Mouse (Mus musculus) midbrain, embryonic 15.5 days (tissue): ENCODE measurements around the gene Tmtc4. TPM values are rescaled to one million over a fixed set of nuclear protein-coding genes. Genes with fewer than 3 reads are reported as not detected.

Experiments
- ATAC-seq: fragments of 200-750 bp; cut with Nextera tagmentation; replicated peaks from 2 replicates; pipeline ENCODE4 v1.8.0; 2017; ENCODE audit warnings: moderate TSS enrichment
- H3K27ac ChIP-seq: fragments of 300-500 bp; sonication (generic); 2 replicates; pipeline ENCODE4 v1.5.1; 2015; ENCODE audit warnings: mild to moderate bottlenecking, inconsistent platforms
- H3K27me3 ChIP-seq: fragments of 300-500 bp; sonication (generic); replicated peaks from 2 replicates; pipeline ENCODE4 v1.6.1; 2015; ENCODE audit warnings: inconsistent platforms
- H3K36me3 ChIP-seq: fragments of 300-500 bp; sonication (generic); replicated peaks from 2 replicates; pipeline ENCODE4 v1.6.1; 2015; ENCODE audit warnings: inconsistent platforms
- H3K4me1 ChIP-seq: fragments of 300-500 bp; sonication (generic); 2 replicates; pipeline ENCODE4 v1.6.1; 2015; ENCODE audit warnings: inconsistent platforms
- H3K4me2 ChIP-seq: fragments of 300-500 bp; sonication (generic); 2 replicates; pipeline ENCODE4 v1.6.1; 2015; ENCODE audit warnings: inconsistent platforms, mild to moderate bottlenecking, moderate library complexity
- H3K4me3 ChIP-seq: fragments of 300-500 bp; sonication (generic); 2 replicates; pipeline ENCODE4 v1.5.1; 2015; ENCODE audit warnings: mild to moderate bottlenecking, inconsistent platforms
- H3K9ac ChIP-seq: fragments of 300-500 bp; sonication (generic); 2 replicates; pipeline ENCODE4 v1.6.1; 2015; ENCODE audit warnings: mild to moderate bottlenecking, inconsistent platforms
- H3K9me3 ChIP-seq: fragments of 300-500 bp; sonication (generic); 2 replicates; pipeline ENCODE4 v1.6.1; 2016; ENCODE audit warnings: inconsistent platforms
- WGBS: fragments of 180-500 bp; shearing (Covaris S2); methylation state at CpG from one replicate; pipeline ENCODE4 v1.1.7; 2015; ENCODE audit warnings: mixed read lengths; 5-methylcytosine and 5-hydroxymethylcytosine counted together
- polyA plus RNA-seq: library from polyadenylated mRNA; unstranded; fragments of >200 nt; fragmentation: Nextera tagmentation; extraction: Ambion mirVana; gene quantifications from 2 replicates; pipeline ENCODE4 v1.2.1, GENCODE M21; 2015

Gene Tmtc4
- polyA plus RNA-seq, 1 experiment from 2014 or later: 50.4 TPM

GRCm38 (mm10) chr14:122912137-122912536 is 71.7 kb downstream of the Tmtc4 start:
- Histone ChIP-seq H3K9me3 (0 out of 2 replicates have a peak, but pooled peaks cover 3% of the 10 kb centered on the region), H3K27ac (no peak overlapping the region), H3K4me3 (no peak overlapping the region), H3K36me3 (no peaks in the 10 kb centered on the region), H3K27me3 (peaks cover 15% of the 10 kb centered on the region; the same call in 1 of the 2 replicates), H3K4me1 (peaks cover 8% of the 10 kb centered on the region), H3K4me2 (peak overlapping the region; percentile 99), H3K9ac (no peak overlapping the region)
- ATAC-seq: no peak
- WGBS: 64% methylated on average over 1 of the region's 1 CpGs

- Histone ChIP-seq H3K9me3 (0 out of 2 replicates have a peak, but pooled peaks cover 5% of the 10 kb centered on the region), H3K9ac (no peak overlapping the region), H3K27me3 (peaks cover 15% of the 10 kb centered on the region; the same call in 1 of the 2 replicates), H3K36me3 (no peaks in the 10 kb centered on the region), H3K4me1 (peaks cover 8% of the 10 kb centered on the region), H3K4me2 (no peak overlapping the region), H3K4me3 (no peak overlapping the region), H3K27ac (no peak overlapping the region)
- ATAC-seq: no peak
Observed at GRCm38 (mm10) chr14:122911265-122911664, 72.6 kb downstream of the Tmtc4 start.

- Histone ChIP-seq H3K9me3 (0 out of 2 replicates have a peak, but pooled peaks cover 5% of the 10 kb centered on the region), H3K36me3 (0 out of 2 replicates have a peak, but pooled peaks cover 2% of the 10 kb centered on the region), H3K4me2 (no peak overlapping the region), H3K4me3 (no peak overlapping the region), H3K9ac (no peak overlapping the region), H3K27ac (no peak overlapping the region), H3K27me3 (peaks cover 15% of the 10 kb centered on the region; the same call in 1 of the 2 replicates), H3K4me1 (peaks cover 8% of the 10 kb centered on the region)
- no peak for ATAC-seq
- 90% methylated on average over 5 of the region's 5 CpGs for WGBS
Observed at GRCm38 (mm10) chr14:122909368-122910091, 74.3 kb downstream of the Tmtc4 start.

- Histone ChIP-seq H3K9me3 (0 out of 2 replicates have a peak, but pooled peaks cover 5% of the 10 kb centered on the region), H3K27me3 (peaks cover 10% of the 10 kb centered on the region; the same call in 1 of the 2 replicates), H3K4me2 (no peak overlapping the region), H3K9ac (no peak overlapping the region), H3K27ac (no peak overlapping the region), H3K4me3 (no peak overlapping the region), H3K4me1 (peaks cover 6% of the 10 kb centered on the region), H3K36me3 (0 out of 2 replicates have a peak, but pooled peaks cover 2% of the 10 kb centered on the region)
- WGBS: 95% methylated on average over 4 of the region's 4 CpGs
- ATAC-seq: no peak
Observed at GRCm38 (mm10) chr14:122908075-122908474, 75.8 kb downstream of the Tmtc4 start.

GRCm38 (mm10) chr14:122905007-122905406 is 78.8 kb downstream of the Tmtc4 start:
- Histone ChIP-seq H3K9ac (no peak overlapping the region), H3K27me3 (no peaks in the 10 kb centered on the region), H3K36me3 (0 out of 2 replicates have a peak, but pooled peaks cover 2% of the 10 kb centered on the region), H3K4me2 (no peak overlapping the region), H3K4me1 (no peaks in the 10 kb centered on the region), H3K4me3 (no peak overlapping the region), H3K9me3 (0 out of 2 replicates have a peak, but pooled peaks cover 5% of the 10 kb centered on the region), H3K27ac (no peak overlapping the region)
- no peak for ATAC-seq
- 100% methylated on average over 1 of the region's 1 CpGs for WGBS

GRCm38 (mm10) chr14:122903923-122904351 is 79.9 kb downstream of the Tmtc4 start:
- 0 out of 2 replicates have a peak, but pooled peaks cover 2% of the 10 kb centered on the region for H3K36me3 ChIP-seq
- no peak for ATAC-seq
- H3K4me3 ChIP-seq: no peak overlapping the region
- H3K27ac ChIP-seq: no peak overlapping the region
- H3K9ac ChIP-seq: no peak overlapping the region
- no peak overlapping the region for H3K4me2 ChIP-seq
- 79% methylated on average over 2 of the region's 2 CpGs for WGBS
- no peaks in the 10 kb centered on the region for H3K27me3 ChIP-seq
- H3K4me1 ChIP-seq: no peaks in the 10 kb centered on the region
- H3K9me3 ChIP-seq: 0 out of 2 replicates have a peak, but pooled peaks cover 5% of the 10 kb centered on the region

GRCm38 (mm10) chr14:122902884-122903283 is 81.0 kb downstream of the Tmtc4 start:
- Histone ChIP-seq H3K36me3 (0 out of 2 replicates have a peak, but pooled peaks cover 2% of the 10 kb centered on the region), H3K27ac (no peak overlapping the region), H3K27me3 (no peaks in the 10 kb centered on the region), H3K4me2 (no peak overlapping the region), H3K9ac (no peak overlapping the region), H3K9me3 (0 out of 2 replicates have a peak, but pooled peaks cover 5% of the 10 kb centered on the region), H3K4me1 (no peaks in the 10 kb centered on the region), H3K4me3 (no peak overlapping the region)
- peak; percentile 30 for ATAC-seq
- 59% methylated on average over 4 of the region's 4 CpGs for WGBS

- WGBS: 65% methylated on average over 2 of the region's 2 CpGs
- no peak overlapping the region for H3K4me2 ChIP-seq
- no peak for ATAC-seq
- no peaks in the 10 kb centered on the region for H3K4me1 ChIP-seq
- 0 out of 2 replicates have a peak, but pooled peaks cover 2% of the 10 kb centered on the region for H3K36me3 ChIP-seq
- no peak overlapping the region for H3K27ac ChIP-seq
- H3K9ac ChIP-seq: no peak overlapping the region
- H3K27me3 ChIP-seq: no peaks in the 10 kb centered on the region
- 0 out of 2 replicates have a peak, but pooled peaks cover 2% of the 10 kb centered on the region for H3K9me3 ChIP-seq
- H3K4me3 ChIP-seq: no peak overlapping the region
Observed at GRCm38 (mm10) chr14:122902136-122902535, 81.7 kb downstream of the Tmtc4 start.

- Histone ChIP-seq H3K27ac (no peak overlapping the region), H3K27me3 (no peaks in the 10 kb centered on the region), H3K4me2 (no peak overlapping the region), H3K4me3 (no peak overlapping the region), H3K4me1 (no peaks in the 10 kb centered on the region), H3K9ac (no peak overlapping the region), H3K36me3 (0 out of 2 replicates have a peak, but pooled peaks cover 2% of the 10 kb centered on the region), H3K9me3 (no peaks in the 10 kb centered on the region)
- ATAC-seq: no peak
- WGBS: 85% methylated on average over 2 of the region's 2 CpGs
Observed at GRCm38 (mm10) chr14:122901715-122902114, 82.1 kb downstream of the Tmtc4 start.

GRCm38 (mm10) chr14:122901177-122901576 is 82.7 kb downstream of the Tmtc4 start:
- 0 out of 2 replicates have a peak, but pooled peaks cover 2% of the 10 kb centered on the region for H3K36me3 ChIP-seq
- 78% methylated on average over 3 of the region's 3 CpGs for WGBS
- no peak overlapping the region for H3K4me2 ChIP-seq
- H3K9me3 ChIP-seq: no peaks in the 10 kb centered on the region
- no peak overlapping the region for H3K27ac ChIP-seq
- no peak overlapping the region for H3K4me3 ChIP-seq
- no peaks in the 10 kb centered on the region for H3K27me3 ChIP-seq
- no peaks in the 10 kb centered on the region for H3K4me1 ChIP-seq
- H3K9ac ChIP-seq: no peak overlapping the region
- no peak for ATAC-seq

GRCm38 (mm10) chr14:122900679-122901078 is 83.2 kb downstream of the Tmtc4 start:
- Histone ChIP-seq H3K4me3 (no peak overlapping the region), H3K27me3 (no peaks in the 10 kb centered on the region), H3K27ac (no peak overlapping the region), H3K4me1 (no peaks in the 10 kb centered on the region), H3K9me3 (no peaks in the 10 kb centered on the region), H3K9ac (no peak overlapping the region), H3K4me2 (no peak overlapping the region), H3K36me3 (no peaks in the 10 kb centered on the region)
- no peak; the same call in 1 of the 2 replicates for ATAC-seq

- Histone ChIP-seq H3K9ac (no peak overlapping the region), H3K4me3 (no peak overlapping the region), H3K27ac (no peak overlapping the region), H3K9me3 (no peaks in the 10 kb centered on the region), H3K4me2 (no peak overlapping the region), H3K27me3 (no peaks in the 10 kb centered on the region), H3K4me1 (no peaks in the 10 kb centered on the region), H3K36me3 (no peaks in the 10 kb centered on the region)
- ATAC-seq: no peak
Observed at GRCm38 (mm10) chr14:122898550-122898949, 85.3 kb downstream of the Tmtc4 start.
